Mouse (Mus musculus) lung, adult 2 months (tissue): ENCODE measurements around the gene Ext2. TPM values are rescaled to one million over a fixed set of nuclear protein-coding genes. Genes with fewer than 3 reads are reported as not detected.
A peak's percentile ranks its signal among the peaks of the same experiment; 100 is the strongest.

Source experiments
- DNase-seq: peaks from one replicate; pipeline ENCODE4 v3.0.0; 2022
- H3K4me1 ChIP-seq: fragments of 200-500 bp; 2 replicates; pipeline ENCODE4 v1.6.1; 2011; ENCODE audit warnings: low read length; ENCODE audit not compliant: control insufficient read depth, insufficient read depth
- H3K4me3 ChIP-seq: fragments of 200-500 bp; replicated peaks from 2 replicates; pipeline ENCODE3; 2011; ENCODE audit warnings: low read depth, mild to moderate bottlenecking, control low read depth, low read length; ENCODE audit errors: extremely low read depth
- CTCF ChIP-seq: fragments of 200-500 bp; IDR thresholded peaks from 2 replicates; pipeline ENCODE4 v1.5.1; 2011; ENCODE audit warnings: mild to moderate bottlenecking, low read length, control low read depth; ENCODE audit not compliant: insufficient read depth
- POLR2A ChIP-seq: fragments of 200-500 bp; IDR thresholded peaks from 2 replicates; pipeline ENCODE4 v1.6.1; 2011; ENCODE audit warnings: low read depth, mild to moderate bottlenecking, control low read depth, low read length, borderline replicate concordance; ENCODE audit errors: extremely low read depth
- WGBS: fragments of 180-500 bp; shearing (Covaris S2); methylation state at CpG from one replicate; pipeline ENCODE4 v1.1.7; 2018; 5-methylcytosine and 5-hydroxymethylcytosine counted together
- polyA plus RNA-seq: library from polyadenylated mRNA; depleted of rRNA; stranded (reverse); fragments of >200 nt; gene quantifications from 2 replicates; pipeline ENCODE4 v1.2.3, GENCODE M21; 2012

The Ext2 gene
- polyA plus RNA-seq, 1 experiment: 59.5 TPM

DNA sequence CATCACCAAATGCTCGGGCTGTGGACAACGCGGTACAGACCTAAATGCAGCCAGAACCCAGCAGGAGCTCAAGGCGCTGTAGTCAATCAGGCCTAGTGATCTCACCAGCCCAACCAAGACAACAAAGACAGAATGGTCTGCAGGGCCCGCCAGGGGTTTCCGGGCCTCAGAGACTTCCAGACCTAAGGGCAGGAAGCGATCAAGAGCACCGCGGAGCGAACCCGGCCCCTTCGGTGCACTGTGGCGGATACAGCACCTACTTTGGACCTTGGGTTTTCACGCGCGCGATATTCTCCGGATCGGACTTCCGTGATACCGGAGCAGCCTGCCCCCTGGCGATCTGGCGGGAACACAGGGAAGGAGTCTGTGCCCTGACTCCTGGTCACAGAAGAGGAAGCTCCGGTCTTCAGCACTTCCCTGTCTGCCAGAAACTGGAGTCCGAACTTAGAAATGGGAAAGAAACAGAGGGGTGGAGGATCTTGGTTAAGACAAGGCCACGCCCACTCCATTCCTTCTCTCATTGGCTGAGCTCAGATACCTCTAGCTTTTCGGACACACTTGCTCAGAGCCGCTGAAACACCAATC is 27.2 kb upstream of the Ext2 start, which contains the start of gene Accs:
Accs (minus strand) TSS at position 439 of the 585 bp plus-strand sequence.
- peak within 1 kb of the TSS; percentile 71 for H3K4me3 ChIP-seq
- peak; percentile 31; the same call in 1 of the 2 replicates for TF ChIP-seq POLR2A
- peak; percentile 57 for TF ChIP-seq CTCF
- H3K4me1 ChIP-seq: peaks cover 6% of the 10 kb centered on the region
- DNase-seq: peak; percentile 74
- under 1% methylated on average over 28 of the region's 28 CpGs for WGBS

- no peak for DNase-seq
- 79% methylated on average over 3 of the region's 3 CpGs for WGBS
- TF ChIP-seq POLR2A (no peak), CTCF (no peak)
- H3K4me3 ChIP-seq: no peak overlapping the region
- H3K4me1 ChIP-seq: no peaks in the 10 kb centered on the region
These were observed 19.0 kb upstream of the Ext2 start for GRCm38 (mm10) chr2:93841349-93841748.

GRCm38 (mm10) chr2:93840109-93840508 is 17.7 kb upstream of the Ext2 start:
- Histone ChIP-seq H3K4me3 (no peak overlapping the region), H3K4me1 (no peaks in the 10 kb centered on the region)
- 79% methylated on average over 6 of the region's 6 CpGs for WGBS
- no peak for TF ChIP-seq CTCF
- TF ChIP-seq POLR2A: no peak
- DNase-seq: no peak

- Histone ChIP-seq H3K4me1 (no peaks in the 10 kb centered on the region), H3K4me3 (no peak overlapping the region)
- 88% methylated on average over 4 of the region's 4 CpGs for WGBS
- DNase-seq: no peak
- no peak for TF ChIP-seq CTCF
These were observed 16.6 kb upstream of the Ext2 start for GRCm38 (mm10) chr2:93838931-93839330.

DNA sequence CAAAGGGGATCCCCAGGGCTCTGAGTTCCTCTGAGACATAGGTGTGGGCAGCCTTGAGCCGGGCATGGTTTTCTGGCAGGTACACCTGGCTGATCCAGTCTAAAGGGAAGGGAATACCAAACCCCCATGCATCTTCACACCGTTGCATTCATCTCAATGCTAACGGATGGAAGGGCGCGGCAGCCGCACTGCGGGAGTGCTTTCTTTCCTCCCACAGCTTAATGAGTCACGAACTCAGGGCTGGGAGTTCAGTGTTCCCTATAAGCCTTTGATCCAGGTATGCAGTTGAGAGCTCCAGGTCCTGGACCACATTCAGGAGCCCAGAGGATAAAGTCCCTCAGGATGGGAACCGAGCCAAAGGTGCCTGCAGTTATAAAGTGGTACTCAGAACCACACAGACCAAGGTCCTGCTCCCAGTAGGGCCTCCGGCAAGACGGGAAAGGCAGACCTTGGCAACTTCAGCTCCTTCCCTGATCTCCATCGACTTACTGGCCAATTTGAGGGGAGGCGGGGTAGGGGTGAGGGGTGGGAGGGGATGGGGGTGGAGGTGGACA is 13.9 kb upstream of the Ext2 start:
- TF ChIP-seq POLR2A (no peak), CTCF (no peak)
- H3K4me1 ChIP-seq: no peaks in the 10 kb centered on the region
- WGBS: 78% methylated on average over 13 of the region's 13 CpGs
- H3K4me3 ChIP-seq: no peak overlapping the region
- no peak for DNase-seq

GRCm38 (mm10) chr2:93835596-93835995 is 13.2 kb upstream of the Ext2 start:
- no peak overlapping the region for H3K4me3 ChIP-seq
- DNase-seq: no peak
- no peaks in the 10 kb centered on the region for H3K4me1 ChIP-seq
- WGBS: 83% methylated on average over 11 of the region's 11 CpGs
- TF ChIP-seq CTCF (no peak), POLR2A (no peak)

DNA sequence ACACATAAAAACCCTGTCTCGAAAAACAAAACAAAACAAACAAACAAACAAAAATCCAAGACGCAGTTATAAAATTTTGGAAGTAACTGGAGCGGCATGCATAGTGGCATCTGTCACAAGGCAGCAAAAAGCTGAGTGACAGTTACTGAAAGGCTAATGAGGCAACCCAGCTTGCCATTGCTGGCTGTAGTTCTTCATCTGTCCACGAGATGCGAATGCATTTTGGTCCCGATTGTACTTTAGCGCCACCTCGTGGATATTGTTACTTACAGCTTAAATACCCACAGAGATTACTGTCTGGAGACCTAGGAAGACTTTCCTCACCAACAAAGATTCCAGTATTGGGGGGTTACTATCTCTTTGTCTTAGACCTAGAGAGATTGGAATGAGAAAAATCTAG is 1.2 kb upstream of the Ext2 start:
- TF ChIP-seq POLR2A (no peak), CTCF (peak; percentile 90)
- Histone ChIP-seq H3K4me1 (peaks cover 5% of the 10 kb centered on the region; the same call in 1 of the 2 replicates), H3K4me3 (no peak overlapping the region)
- DNase-seq: peak; percentile 30
- WGBS: 12% methylated on average over 8 of the region's 8 CpGs

DNA sequence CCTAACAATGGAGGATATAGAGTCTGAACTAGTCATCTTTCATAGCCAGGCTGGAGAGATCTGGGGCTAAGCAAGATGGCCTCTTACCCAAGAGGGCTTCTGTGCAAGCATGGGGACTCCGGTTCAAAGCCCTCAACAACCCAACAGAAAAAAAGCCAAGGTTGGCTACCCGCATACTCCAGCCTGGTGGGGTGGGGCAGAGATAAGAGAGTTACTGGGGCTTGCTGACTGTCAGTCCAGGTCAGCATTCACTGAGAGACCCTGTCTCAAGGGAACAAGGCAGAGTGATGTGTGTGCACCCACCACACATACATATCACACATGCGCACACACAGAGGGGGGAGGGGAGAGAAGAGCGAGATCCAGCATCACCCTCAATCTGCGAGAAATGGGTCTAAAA is 4.6 kb downstream of the Ext2 start:
- no peak overlapping the region for H3K4me3 ChIP-seq
- 93% methylated on average over 5 of the region's 5 CpGs for WGBS

DNA sequence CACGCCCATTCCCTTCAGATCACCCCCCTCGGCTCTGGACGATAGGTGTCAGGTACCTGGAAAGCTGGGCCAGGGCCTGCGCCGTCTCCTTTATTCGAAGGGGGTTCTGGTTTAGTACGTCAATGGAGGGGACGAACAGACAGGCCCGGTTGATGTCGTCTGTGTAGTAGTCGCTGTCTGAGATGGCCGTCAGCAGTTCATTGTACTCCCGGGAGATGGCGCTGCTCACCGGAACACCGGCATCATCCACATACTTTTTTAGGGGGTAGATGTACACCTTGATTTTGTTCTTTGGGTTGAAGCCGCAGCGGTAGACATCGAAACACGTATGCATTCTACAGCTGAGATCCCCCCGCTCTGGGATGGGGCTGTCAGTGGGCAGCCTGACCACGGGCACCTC is 9.0 kb downstream of the Ext2 start:
- WGBS: 90% methylated on average over 22 of the region's 22 CpGs
- no peak for TF ChIP-seq CTCF
- no peak for TF ChIP-seq POLR2A

More for the DNA sequence above, 4.6 kb downstream of the Ext2 start:
- peaks cover 5% of the 10 kb centered on the region; the same call in 1 of the 2 replicates for H3K4me1 ChIP-seq
- TF ChIP-seq POLR2A (no peak), CTCF (no peak)
- DNase-seq: no peak

DNA sequence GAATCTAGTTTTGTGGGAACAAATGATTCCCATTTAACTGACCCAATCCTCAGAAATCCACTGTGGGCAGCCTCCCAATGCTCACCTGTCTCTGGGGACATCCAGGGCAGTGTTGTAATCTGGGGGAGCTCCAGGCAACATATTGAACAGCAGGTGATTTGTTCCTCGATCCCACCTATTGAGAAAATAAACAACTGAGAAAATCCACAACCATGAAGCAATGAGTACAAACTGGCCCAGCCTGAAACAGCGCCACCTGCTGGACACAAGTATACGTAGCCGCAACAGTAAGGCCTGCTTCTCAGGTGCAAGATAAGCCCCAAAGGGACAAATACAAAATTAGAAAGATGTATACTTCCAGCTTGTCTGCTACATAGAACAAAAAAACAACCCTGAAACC is 10.6 kb downstream of the Ext2 start:
- no peak overlapping the region for H3K4me3 ChIP-seq

More for the DNA sequence above, 9.0 kb downstream of the Ext2 start:
- DNase-seq: no peak
- no peak overlapping the region for H3K4me3 ChIP-seq
- no peaks in the 10 kb centered on the region for H3K4me1 ChIP-seq

More for the DNA sequence above, 10.6 kb downstream of the Ext2 start:
- DNase-seq: peak; percentile 57
- H3K4me1 ChIP-seq: no peaks in the 10 kb centered on the region
- 36% methylated on average over 4 of the region's 4 CpGs for WGBS
- peak; percentile 91 for TF ChIP-seq CTCF
- no peak for TF ChIP-seq POLR2A
